Mouse (Mus musculus): ENCODE data around the gene Gm4881.

Gm4881 gene

GRCm38 (mm10) chr7:24889431-24890220 lies 54.7 kb downstream of the Gm4881 start:
- no peaks in the 10 kb centered on the region for H3K9me3 ChIP-seq (ENCODE audit: low read length)
- H3K36me3 ChIP-seq (ENCODE audit: insufficient read depth, low read length) = peaks cover 68% of the 10 kb centered on the region
- H3K4me3 ChIP-seq (replicated peaks; ENCODE audit: low read length) = 0 out of 2 replicates have a peak overlapping the region, but pooled peaks have one; percentile 7
- no peaks in the 10 kb centered on the region for H3K27me3 ChIP-seq (ENCODE audit: insufficient read depth, low read length)
- H3K4me1 ChIP-seq (replicated peaks; ENCODE audit: low read depth, low read length) = peaks cover 73% of the 10 kb centered on the region
- TF ChIP-seq CTCF (conservative IDR thresholded peaks at IDR 0.05; ENCODE audit: low read length) (no peak), NANOG (IDR thresholded peaks at IDR 0.05; ENCODE audit: borderline replicate concordance, low read length) (no peak), POU5F1 (IDR thresholded peaks at IDR 0.05; ENCODE audit: borderline replicate concordance, low read length) (no peak)

GRCm38 (mm10) chr7:24887096-24887495 lies 57.2 kb downstream of the Gm4881 start:
- Histone ChIP-seq H3K9me3 (ENCODE audit: low read length) (no peaks in the 10 kb centered on the region), H3K4me1 (replicated peaks; ENCODE audit: low read depth, low read length) (peaks cover 75% of the 10 kb centered on the region), H3K36me3 (ENCODE audit: insufficient read depth, low read length) (peaks cover 68% of the 10 kb centered on the region), H3K4me3 (replicated peaks; ENCODE audit: low read length) (peak overlapping the region; percentile 99), H3K27me3 (ENCODE audit: insufficient read depth, low read length) (no peaks in the 10 kb centered on the region)
- TF ChIP-seq NANOG (IDR thresholded peaks at IDR 0.05; ENCODE audit: borderline replicate concordance, low read length) (no peak), POU5F1 (IDR thresholded peaks at IDR 0.05; ENCODE audit: borderline replicate concordance, low read length) (no peak), CTCF (conservative IDR thresholded peaks at IDR 0.05; ENCODE audit: low read length) (no peak)

- TF ChIP-seq CTCF (conservative IDR thresholded peaks at IDR 0.05; ENCODE audit: low read length) (no peak), POU5F1 (IDR thresholded peaks at IDR 0.05; ENCODE audit: borderline replicate concordance, low read length) (no peak)
- no peaks in the 10 kb centered on the region for H3K27me3 ChIP-seq (ENCODE audit: insufficient read depth, low read length)
- H3K36me3 ChIP-seq (ENCODE audit: insufficient read depth, low read length) = peaks cover 65% of the 10 kb centered on the region
- H3K4me1 ChIP-seq (replicated peaks; ENCODE audit: low read depth, low read length) = peaks cover 75% of the 10 kb centered on the region
- peak overlapping the region; percentile 99 for H3K4me3 ChIP-seq (replicated peaks; ENCODE audit: low read length)
- no peaks in the 10 kb centered on the region for H3K9me3 ChIP-seq (ENCODE audit: low read length)
Observed at GRCm38 (mm10) chr7:24886308-24886633, 58.0 kb downstream of the Gm4881 start.

- H3K36me3 ChIP-seq (ENCODE audit: insufficient read depth, low read length) = peaks cover 59% of the 10 kb centered on the region
- TF ChIP-seq POU5F1 (IDR thresholded peaks at IDR 0.05; ENCODE audit: borderline replicate concordance, low read length) = no peak
- no peak for TF ChIP-seq CTCF (conservative IDR thresholded peaks at IDR 0.05; ENCODE audit: low read length)
- H3K27me3 ChIP-seq (ENCODE audit: insufficient read depth, low read length) = no peaks in the 10 kb centered on the region
- no peaks in the 10 kb centered on the region for H3K9me3 ChIP-seq (ENCODE audit: low read length)
- H3K4me1 ChIP-seq (replicated peaks; ENCODE audit: low read depth, low read length) = peaks cover 75% of the 10 kb centered on the region
- peak overlapping the region; percentile 99 for H3K4me3 ChIP-seq (replicated peaks; ENCODE audit: low read length)
Observed at GRCm38 (mm10) chr7:24885468-24886307, 58.6 kb downstream of the Gm4881 start.

- H3K4me1 ChIP-seq (replicated peaks; ENCODE audit: low read depth, low read length) = peaks cover 77% of the 10 kb centered on the region
- no peaks in the 10 kb centered on the region for H3K9me3 ChIP-seq (ENCODE audit: low read length)
- peaks cover 50% of the 10 kb centered on the region for H3K36me3 ChIP-seq (ENCODE audit: insufficient read depth, low read length)
- no peak for TF ChIP-seq POU5F1 (IDR thresholded peaks at IDR 0.05; ENCODE audit: borderline replicate concordance, low read length)
- TF ChIP-seq CTCF (conservative IDR thresholded peaks at IDR 0.05; ENCODE audit: low read length) = no peak
- no peak for TF ChIP-seq NANOG (IDR thresholded peaks at IDR 0.05; ENCODE audit: borderline replicate concordance, low read length)
- peak overlapping the region; percentile 99 for H3K4me3 ChIP-seq (replicated peaks; ENCODE audit: low read length)
- no peaks in the 10 kb centered on the region for H3K27me3 ChIP-seq (ENCODE audit: insufficient read depth, low read length)
Observed at GRCm38 (mm10) chr7:24884693-24885291, 59.5 kb downstream of the Gm4881 start.

GRCm38 (mm10) chr7:24883896-24884692 lies 60.2 kb downstream of the Gm4881 start, which contains the start of gene Rps19:
Rps19 (plus strand) TSS chr7:24884371.
- H3K4me1 ChIP-seq (replicated peaks; ENCODE audit: low read depth, low read length) = peaks cover 76% of the 10 kb centered on the region
- H3K9me3 ChIP-seq (ENCODE audit: low read length) = no peaks in the 10 kb centered on the region
- H3K36me3 ChIP-seq (ENCODE audit: insufficient read depth, low read length) = peaks cover 43% of the 10 kb centered on the region
- TF ChIP-seq CTCF (conservative IDR thresholded peaks at IDR 0.05; ENCODE audit: low read length) = peak; percentile 17
- TF ChIP-seq NANOG (IDR thresholded peaks at IDR 0.05; ENCODE audit: borderline replicate concordance, low read length) = no peak
- no peak for TF ChIP-seq POU5F1 (IDR thresholded peaks at IDR 0.05; ENCODE audit: borderline replicate concordance, low read length)
- H3K4me3 ChIP-seq (replicated peaks; ENCODE audit: low read length) = peak within 1 kb of the TSS; percentile 99
- H3K27me3 ChIP-seq (ENCODE audit: insufficient read depth, low read length) = no peaks in the 10 kb centered on the region

GRCm38 (mm10) chr7:24882416-24883199 lies 61.7 kb downstream of the Gm4881 start:
- Histone ChIP-seq H3K9me3 (ENCODE audit: low read length) (no peaks in the 10 kb centered on the region), H3K4me1 (replicated peaks; ENCODE audit: low read depth, low read length) (peaks cover 76% of the 10 kb centered on the region), H3K27me3 (ENCODE audit: insufficient read depth, low read length) (no peaks in the 10 kb centered on the region), H3K4me3 (replicated peaks; ENCODE audit: low read length) (no peak overlapping the region), H3K36me3 (ENCODE audit: insufficient read depth, low read length) (peaks cover 28% of the 10 kb centered on the region)
- TF ChIP-seq NANOG (IDR thresholded peaks at IDR 0.05; ENCODE audit: borderline replicate concordance, low read length) (no peak), CTCF (conservative IDR thresholded peaks at IDR 0.05; ENCODE audit: low read length) (no peak), POU5F1 (IDR thresholded peaks at IDR 0.05; ENCODE audit: borderline replicate concordance, low read length) (no peak)

Data from E14TG2a.4 (cell line).